Mouse (Mus musculus) forebrain, embryonic 10.5 days (tissue): ENCODE results near the gene Stard13. TPM values are rescaled to one million over a fixed set of nuclear protein-coding genes. Genes with fewer than 3 reads are reported as not detected.

ENCODE experiments used
- polyA plus RNA-seq: library from polyadenylated mRNA; unstranded; fragments of >200 nt; fragmentation: Nextera tagmentation; extraction: Ambion mirVana; gene quantifications from 2 replicates; pipeline ENCODE4 v1.2.1, GENCODE M21; 2016

Stard13 gene
- polyA plus RNA-seq, 1 experiment from 2014 or later = 3.7 TPM

Other genes starting within 250 kb of the Stard13 start
- gene Gm42906, start 194.3 kb upstream of the Stard13 start, polyA plus RNA-seq = not detected in 2 replicates